Mouse (Mus musculus) heart, adult 8-10 months (tissue): ENCODE measurements around the gene Nnat. TPM values are rescaled to one million over a fixed set of nuclear protein-coding genes. Genes with fewer than 3 reads are reported as not detected.

Source experiments
- DNase-seq: peaks from one replicate; pipeline ENCODE4 v3.0.0; 2022; ENCODE audit warnings: low spot score
- total RNA-seq, 4 experiments: library from RNA; stranded (reverse); gene quantifications; 2 replicates each; pipeline ENCODE4 v1.2.4; 2022

Nnat gene
- 1 to 10 TPM in 3 of 4 experiments, under 1 TPM in 1; 0.37 to 4.2 (median 1.5) TPM for total RNA-seq

DNA sequence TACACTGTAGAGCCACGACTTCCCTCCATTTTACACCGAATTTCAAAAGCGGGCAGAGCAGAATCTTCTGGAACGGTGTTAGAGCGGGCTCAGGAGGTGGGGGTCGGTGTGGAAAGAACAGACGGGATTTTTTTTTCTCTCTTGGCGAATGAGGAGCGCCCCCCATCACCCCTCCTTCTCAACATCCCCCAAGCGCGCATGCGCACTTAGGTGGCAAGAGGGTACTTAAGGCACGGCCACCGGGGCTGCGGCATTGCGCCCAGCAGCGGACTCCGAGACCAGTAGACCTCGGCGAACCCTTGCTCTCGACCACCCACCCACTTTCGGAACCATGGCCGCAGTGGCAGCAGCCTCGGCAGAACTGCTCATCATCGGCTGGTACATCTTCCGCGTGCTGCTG lies at the start of gene Nnat:
Nnat (plus strand) TSS at position 221 of the 400 bp plus-strand sequence.
- DNase-seq, result no peak

DNA sequence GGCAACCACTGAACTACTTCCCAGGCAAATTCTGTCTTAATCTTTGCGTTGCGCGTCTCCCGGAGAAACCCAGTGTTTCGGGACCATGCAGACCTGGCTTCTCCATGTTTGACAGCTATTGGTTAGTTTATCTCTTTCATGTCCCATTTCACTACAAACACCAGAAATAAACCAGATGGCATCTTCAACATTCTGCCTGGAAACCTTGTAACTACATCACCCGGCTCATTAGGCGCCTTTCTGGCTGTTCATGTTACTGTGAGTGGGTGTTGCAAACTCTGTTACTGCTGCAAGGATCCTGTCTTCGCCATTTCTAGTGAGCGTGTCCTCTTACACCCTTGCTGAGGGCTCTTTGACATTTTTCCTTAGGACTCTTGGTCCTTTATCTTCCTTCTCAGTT lies 47.0 kb upstream of the Nnat start:
- DNase-seq, result no peak

DNA sequence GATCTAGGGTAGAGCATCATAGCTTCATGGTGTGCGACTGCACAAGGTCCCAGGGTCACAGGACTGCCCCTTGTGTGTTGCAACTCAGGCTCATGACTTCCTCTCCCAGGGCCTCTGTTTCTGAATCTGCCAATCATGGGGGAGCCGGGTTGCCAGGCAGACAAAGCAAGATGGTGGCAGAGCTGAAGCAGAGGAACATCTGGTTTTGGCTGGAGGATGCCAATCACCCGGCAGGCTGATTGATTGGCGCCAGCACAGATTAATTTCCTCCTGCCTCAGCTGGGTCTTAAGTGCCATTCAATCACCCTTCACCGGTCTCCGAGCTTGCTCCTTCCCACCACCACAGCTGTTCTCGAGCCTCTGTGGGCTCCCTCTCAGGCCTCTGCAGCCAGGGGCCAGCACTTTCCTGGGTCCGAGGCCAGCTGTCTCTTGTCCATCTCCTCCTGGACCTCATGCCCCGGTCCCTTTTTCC lies 46.1 kb upstream of the Nnat start:
- DNase-seq, result no peak

DNA sequence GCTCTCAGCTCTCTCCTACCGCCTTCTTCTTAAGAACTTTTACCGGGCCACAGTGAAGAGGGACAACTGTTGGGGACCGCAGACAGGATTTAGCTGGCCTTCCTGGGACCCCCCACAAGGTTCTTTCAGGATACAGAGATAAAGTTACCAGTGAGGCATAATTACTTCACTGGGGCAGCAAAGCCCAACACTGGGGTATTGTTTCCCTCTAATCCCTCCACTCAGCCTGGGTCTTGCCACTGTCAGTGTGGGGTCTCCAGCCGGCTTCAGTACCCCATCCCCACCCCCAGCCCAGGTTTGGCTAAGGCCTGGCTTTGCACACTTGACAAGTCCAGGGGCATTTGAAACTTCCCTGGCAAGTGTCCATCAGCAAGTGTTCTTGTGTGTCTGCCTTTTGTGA lies 45.5 kb upstream of the Nnat start:
- DNase-seq, result no peak

DNA sequence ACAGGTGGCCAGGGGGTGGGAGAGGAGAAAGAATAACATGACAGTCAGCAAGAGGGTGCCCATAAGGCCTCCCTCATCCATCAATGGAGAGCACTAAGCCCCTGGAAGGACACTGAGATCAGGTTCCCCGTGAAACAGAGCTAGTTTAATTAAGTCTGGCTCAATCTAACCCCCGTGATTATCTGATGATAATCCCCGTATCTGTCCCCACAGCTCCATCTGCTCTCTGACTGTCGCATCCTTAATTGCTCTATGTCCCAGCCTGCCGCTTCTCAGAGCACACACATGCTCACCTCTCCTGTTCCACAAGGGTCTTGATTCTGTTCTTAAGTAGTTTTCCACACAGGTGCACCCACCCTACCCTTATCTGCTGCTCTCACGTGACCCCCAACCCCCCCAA lies 42.4 kb upstream of the Nnat start:
- DNase-seq, result no peak

DNA sequence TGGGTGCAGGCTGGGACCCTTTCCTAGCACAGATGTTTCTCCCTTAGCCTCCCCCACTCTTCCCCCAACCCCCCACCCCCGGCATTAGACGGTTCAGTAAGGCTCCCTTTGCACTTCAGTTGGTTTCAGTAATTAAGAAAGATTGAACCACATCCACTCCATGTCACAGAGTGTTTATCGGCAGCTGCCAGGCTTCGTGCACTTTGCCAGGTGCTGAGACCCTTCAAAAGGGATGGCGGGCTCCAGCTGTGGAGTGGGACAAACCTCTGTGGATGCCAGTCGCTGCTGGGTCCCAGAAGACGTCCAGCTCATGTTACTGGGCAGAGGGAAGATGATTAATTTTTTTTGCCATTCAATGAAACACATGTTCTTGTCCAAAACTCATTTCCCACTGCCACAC lies 41.4 kb upstream of the Nnat start:
- no peak for DNase-seq

DNA sequence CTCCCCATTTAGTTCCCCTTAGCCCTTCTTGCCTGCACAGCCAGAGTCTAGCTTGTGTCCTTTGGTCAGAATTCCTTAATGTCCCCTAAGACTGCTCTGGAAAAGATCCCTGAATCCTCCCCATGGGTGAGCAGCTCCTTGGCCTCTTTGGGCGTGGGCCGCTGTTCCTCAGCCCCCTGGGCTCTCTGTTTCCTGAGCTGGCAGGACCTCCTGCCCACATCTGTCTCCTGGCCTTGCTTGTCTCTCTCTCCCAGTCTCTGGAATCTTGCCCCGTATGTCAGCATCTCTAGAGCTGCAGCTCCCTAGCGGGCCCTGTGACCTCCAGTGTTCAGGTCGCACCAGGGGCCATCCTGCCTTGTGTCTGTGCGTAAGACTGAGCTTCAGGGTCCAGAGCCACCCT lies 40.4 kb upstream of the Nnat start:
- DNase-seq, result no peak

DNA sequence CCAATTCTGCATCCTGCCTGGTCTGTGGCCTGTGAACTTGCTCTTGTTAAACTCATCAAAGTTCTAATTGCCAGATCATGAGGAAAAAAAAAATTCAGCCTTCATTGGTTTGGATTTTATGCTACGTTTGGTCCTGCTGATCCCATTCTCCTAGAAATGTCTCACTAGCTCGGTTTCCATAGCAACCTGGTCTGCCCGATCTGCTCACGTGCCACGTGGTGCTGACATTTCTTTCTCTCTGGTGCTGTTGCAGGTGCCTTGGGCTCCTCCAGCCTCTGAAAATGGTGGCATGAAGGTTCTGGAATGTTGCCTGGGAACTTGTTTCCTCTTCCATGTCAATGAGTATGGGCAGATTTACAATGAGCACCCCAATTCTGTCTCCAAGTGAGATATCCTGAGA lies 39.4 kb upstream of the Nnat start:
- DNase-seq, result no peak

DNA sequence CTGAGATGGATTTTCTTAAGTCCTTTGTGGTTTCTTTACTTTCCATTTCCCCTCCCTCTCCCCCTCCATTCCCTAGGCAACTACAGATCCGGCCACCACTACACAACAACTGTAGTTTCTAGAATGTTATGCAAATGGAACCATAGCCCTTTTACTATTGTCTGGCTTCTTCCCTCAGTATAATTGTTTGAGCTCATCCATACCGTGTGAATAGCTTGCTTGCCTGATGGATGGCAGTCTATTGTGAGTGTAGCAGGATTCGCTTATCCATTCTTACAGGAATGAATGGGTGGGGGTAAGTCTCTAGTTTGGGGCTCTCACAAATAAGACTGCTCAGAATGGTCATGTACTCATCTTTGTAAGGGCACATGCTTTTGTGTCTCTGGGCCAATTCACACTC lies 37.3 kb upstream of the Nnat start:
- no peak for DNase-seq

DNA sequence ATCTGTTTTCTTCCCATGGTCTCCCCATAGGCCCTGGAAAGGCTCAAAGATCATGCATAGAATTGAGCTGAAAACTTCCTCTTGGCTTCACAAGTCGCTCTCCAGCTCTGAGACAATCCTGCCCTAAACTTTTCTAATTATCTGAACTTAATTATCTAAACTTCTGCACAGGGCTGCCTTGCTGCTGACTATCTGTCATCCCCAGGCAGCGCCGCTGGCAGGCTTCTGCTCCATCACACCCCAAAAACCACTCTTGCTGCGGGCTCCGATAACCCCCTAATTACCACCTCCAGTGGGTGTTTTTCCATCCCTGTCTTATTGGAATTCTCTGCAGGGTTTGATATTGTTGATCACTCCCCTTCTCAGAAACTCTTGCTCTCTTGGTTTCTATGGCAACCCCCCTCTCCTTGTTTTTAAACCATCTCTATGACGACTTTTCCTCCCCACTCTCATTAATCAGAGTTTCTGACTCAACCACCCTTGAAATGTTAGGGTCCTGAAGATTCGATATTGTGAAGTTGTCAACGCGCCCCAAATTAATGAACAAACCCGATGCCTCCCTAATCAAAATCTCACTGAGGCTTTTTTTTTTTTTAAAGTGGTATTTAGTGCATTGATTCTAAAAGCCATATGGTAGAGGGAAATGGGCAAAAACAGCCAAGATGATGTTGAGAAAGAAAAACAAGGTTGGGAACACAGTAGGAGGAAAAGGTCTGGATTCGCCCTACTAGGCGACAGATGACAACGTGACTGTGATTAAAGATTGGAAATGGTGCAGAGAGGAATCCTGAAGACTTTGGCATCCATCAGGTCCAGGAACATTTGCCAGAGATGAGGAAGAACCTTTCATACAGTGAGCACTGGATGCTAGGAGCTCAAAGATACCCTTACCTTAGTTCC lies 29.6 kb upstream of the Nnat start:
- no peak for DNase-seq

DNA sequence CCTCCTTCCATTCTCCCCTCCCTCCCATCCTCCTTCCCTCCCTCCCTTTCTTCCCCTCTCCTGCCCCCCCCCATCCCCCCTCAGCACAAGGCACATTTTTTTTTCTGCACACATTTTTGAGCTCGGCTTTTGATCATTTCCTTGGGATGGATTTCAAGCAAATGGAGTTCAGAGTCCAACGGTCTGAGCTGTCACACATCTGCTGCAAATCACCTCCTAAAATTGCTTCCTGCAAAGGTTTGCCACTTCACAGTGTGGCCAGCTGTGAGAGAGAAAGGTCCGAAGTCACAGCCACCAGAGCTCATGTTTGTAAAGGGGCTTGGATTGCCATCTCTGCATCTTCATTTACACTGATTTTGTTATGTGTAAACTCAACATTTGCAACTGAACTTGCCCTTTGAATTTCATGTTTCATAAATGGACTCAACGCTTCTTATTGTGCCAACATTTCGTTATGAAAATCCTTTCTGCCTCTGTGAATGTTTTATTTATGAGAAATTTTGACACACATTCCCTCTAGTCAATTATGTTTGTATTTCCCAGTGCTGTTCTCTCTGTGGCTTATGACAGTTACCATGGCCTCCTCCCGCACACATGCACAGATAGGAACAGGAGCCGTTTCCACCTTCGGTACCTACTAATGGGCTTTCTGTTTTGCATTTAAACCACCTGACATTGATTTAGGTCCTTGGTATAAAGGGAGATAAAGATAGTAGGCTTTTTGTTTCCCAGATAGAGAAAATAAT lies 28.0 kb upstream of the Nnat start:
- no peak for DNase-seq

DNA sequence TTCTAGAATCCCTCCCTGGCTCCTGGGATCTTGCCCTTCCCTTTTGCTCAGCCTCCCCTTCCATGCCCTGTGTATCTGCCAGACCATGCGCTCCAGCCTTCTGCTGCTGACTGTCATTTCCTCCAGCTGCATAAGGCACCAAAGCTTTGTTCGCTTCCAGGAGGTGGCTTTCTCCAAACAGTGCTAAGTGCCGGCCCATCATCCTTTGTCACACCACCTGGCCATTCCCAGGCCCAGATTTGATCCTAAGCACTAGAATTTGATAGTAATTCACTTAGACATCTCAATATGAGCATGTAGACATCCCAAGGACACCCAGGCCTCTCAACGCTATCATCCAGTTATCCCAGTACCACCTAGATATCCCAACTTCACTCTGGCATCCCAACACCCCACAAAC lies 25.7 kb upstream of the Nnat start:
- DNase-seq, result no peak

DNA sequence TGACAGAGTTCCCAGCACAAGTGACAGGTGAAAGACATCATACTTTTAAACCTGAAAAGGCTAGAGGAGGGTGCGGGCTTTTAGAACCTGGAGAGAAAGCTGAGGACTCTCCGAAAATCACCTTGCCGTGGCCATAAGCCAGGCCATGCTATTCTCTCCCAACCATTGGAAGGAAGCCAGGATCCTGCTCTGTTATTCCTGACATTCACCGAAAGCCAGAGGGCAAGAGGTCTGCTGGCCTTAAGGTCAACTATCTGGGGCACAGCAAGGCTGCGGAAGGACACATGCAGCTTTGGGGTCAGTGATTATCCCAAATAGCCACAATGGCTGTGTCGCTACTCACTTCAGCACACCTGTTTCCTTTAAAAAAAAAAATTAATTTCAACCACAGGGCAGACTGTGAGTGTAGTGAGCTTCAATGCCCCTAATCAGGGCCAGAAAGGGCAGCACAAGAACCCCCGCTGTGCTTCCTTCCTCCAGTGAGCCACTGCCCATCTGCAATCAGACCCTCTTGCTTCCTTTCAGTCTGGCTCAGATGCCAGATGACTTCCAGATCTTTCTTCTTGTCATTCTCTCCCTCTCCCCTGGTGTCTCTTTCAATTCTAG lies 23.3 kb upstream of the Nnat start:
- no peak for DNase-seq

DNA sequence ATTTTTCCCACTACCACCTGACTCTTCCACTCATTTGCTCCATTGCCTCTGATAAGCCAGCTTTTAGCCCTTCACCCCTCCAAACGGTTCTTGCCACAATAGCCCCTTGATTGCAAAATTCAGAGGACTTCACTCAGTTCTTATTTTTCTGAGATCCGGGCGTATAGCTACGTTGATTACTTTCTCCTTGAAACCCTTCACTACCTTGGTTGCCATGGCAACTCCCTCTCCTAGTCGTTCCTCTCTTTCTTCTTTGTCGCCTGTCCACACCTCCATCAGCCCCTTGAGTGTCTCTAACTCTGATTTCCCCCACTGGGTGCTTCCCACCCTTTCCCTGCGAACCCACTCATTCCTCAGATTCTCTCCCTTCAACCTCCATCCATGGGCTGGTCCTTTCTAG lies 22.8 kb upstream of the Nnat start:
- DNase-seq, result no peak

DNA sequence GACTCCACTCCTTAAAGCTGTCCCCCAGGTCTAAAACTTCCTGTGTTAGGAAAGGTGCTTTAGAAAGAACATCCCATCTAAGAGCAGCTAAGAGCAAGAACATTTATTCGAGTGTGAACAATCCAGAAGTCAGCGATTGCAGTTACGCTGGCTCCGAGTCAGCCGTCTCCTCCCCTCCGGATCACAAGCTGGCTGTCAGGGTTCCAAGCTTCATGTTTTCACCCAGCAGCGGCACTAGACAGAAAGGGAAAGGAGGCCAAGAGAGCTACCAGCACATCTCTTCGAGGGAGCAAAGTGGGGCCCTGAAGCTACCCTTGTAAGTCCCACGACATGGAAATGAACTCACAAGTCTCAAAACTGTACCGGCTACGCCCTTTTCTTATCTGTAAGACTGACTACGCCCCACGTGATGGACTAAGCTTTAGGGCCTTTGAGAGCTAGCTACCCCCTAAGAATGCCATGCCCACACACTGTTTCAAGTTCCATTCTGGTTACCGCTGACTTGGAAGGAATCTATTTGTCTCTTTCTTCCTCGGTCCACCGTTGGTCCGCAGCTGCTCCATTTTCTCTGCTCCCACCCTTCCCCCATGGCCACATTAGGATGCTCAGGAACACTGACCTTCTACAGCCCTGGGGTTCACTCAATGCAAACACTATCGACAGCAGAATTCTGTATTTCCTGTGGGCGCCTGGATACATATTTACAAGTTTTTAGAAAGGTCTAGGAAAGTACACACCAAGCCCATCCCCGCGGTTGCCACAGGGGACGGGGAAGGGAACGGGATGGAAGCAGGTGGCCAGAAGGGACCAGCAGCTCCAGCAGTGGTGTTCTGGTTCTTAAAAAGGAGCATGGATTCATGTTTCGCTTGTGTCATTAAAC lies 19.6 kb upstream of the Nnat start:
- DNase-seq, result peak; percentile 66

DNA sequence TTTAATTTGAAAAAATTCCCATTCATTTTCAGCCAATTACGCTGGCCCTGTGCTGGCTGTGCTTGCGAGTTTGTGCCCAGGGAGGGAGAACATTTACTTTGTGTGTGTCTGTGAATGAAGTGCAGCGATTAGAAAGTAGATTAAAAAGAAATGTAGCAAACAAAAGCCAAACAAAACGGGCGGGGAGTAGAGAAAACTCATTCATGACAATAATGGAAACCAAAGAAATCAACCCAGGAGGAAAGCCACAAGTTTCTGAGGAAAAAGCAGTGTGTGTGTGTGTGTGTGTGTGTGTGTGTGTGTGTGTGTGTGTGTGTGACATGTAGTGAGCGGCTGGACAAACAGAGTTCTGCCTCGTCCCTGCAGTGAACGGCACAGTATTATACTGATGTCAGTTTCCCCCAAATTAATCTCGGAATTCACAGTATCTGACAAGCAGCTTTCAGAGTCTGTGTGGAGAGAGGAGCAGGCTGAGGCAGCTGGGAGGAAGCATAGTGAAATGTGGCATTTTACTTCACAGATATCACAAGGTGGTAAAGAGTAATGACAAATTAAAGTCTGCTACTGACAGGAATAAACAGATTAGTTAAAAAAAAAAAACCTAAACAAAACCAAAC lies 18.8 kb upstream of the Nnat start:
- no peak for DNase-seq

DNA sequence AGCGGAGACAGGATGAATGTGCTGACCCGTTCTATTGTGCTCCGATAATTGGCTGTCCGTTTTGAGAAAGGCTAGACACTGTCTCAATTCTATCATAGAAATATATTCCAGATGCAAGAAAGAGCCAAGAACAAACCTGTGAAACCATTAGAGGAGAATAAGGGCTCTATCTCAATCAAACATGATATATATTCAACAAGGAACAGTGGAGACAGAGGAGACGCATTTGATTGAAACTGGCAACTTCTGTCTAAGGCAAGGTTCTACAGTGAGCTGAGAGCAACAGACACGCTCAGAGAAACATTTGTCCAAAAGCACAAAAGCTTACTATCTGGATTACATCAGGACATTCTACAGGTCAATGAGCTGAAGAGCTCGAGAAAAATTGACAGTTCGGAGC lies 18.2 kb upstream of the Nnat start:
- no peak for DNase-seq

DNA sequence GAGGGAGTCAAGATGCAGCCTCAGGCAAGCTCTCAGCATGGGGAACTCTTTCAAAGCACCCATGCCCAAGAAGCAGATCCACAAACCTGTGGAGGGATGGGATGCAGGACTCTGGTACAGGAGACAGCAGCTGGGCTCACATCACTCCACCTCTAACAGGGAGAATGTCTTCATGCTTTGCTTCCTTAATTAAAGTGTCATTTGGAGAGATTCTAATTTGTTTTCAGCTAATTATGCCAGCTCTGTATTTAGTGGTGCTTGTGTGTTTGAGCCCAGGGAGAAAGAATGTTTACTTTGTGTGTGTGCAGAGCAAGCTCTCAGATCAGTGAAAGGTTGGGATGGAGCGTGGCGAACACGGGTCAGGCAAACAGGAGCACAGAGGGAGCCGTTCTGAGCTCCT lies 17.5 kb upstream of the Nnat start:
- DNase-seq, result no peak

DNA sequence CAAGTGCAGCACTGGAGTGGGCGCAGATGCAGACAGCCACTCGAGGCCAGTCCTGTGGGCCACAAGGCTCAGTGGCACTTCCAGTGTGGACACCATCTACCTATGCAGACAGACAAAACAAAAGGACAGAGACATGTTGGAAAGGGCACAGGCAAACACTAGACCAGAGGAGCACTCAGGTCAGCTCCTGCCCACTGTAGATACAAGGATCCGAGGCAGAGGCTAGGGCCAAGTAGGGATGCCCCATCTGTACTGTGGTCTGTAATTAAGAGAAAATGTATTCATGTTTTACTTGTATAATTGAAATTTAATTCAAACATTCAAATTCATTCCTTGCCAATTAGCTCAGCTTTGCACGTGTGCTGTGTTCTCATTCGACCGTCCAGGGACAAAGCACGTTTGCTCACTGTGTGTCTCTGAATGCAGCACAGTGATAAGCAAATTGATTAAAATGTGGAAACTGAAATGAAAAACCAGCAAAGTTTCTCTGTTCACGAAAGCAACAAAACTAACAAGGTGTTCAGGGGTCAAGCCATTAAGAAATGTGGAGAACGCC lies 15.5 kb upstream of the Nnat start:
- no peak for DNase-seq

DNA sequence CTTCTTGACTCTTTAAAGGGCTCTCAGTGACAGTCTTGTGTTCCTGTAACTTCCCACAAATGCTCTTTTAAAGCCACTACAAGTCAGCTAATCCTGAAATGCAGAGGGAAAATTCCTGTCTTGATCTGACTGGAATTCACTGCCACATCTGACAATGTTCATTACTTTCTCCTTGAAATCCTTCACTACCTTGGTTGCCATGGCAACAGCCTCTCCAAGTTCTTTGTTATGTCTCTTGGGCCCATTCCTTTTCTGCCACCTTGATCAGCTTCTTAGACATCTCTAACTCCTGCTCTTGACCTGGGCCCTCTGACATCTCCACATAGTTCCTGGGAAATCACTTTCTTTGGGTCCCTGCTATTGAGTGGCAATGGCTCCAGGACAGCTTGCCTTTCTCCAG lies 13.2 kb upstream of the Nnat start:
- DNase-seq, result no peak

DNA sequence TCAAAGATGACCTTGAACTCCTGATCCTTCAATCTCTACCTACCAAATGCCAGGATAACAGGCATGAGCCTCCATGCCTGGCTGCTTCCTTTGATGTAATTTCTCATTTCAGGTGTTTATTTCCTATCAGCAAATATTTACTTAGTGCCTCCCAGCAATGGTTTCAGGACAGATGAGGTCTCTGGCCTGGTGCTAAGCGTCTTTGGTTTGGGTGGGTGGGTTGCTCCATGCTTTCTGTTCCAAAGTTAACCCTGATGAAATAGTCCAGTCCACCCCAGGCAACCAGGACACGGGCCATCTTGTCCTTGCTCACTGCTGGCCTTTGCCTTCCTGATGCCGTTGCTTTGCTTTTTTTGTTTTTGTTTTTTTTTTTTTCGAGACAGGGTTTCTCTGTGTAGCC lies 9.6 kb upstream of the Nnat start:
- DNase-seq, result no peak
